Mouse (Mus musculus) granulocyte monocyte progenitor cell, adult 5-6 weeks (primary cell): ENCODE results near the gene Ing5. TPM values are rescaled to one million over a fixed set of nuclear protein-coding genes. Genes with fewer than 3 reads are reported as not detected.
A peak's percentile ranks its signal among the peaks of the same experiment; 100 is the strongest.
"Not testable (repeated sequence)": the region's sequence is repeated elsewhere in the genome, so short reads cannot be mapped to it uniquely, and the experiment has no call there.

ENCODE experiments used
- ATAC-seq: replicated peaks from 2 replicates; pipeline ENCODE4 v1.8.0; 2016; ENCODE audit warnings: mild to moderate bottlenecking, moderate TSS enrichment, inconsistent platforms; ENCODE audit not compliant: poor library complexity, severe bottlenecking
- total RNA-seq, 2 experiments: library from RNA; stranded (forward) in 1 of 2; stranded (reverse) in 1 of 2; fragments of 200-712, 200-1000 nt in 1 of 2; fragments of >200 nt in 1 of 2; fragmentation: Nextera tagmentation in 1 of 2; gene quantifications; 2 replicates each; pipeline ENCODE4 v1.2.3; 2014 to 2017

Ing5 gene
- total RNA-seq, 2 experiments from 2014 or later: 9.5 to 27.1 TPM

DNA sequence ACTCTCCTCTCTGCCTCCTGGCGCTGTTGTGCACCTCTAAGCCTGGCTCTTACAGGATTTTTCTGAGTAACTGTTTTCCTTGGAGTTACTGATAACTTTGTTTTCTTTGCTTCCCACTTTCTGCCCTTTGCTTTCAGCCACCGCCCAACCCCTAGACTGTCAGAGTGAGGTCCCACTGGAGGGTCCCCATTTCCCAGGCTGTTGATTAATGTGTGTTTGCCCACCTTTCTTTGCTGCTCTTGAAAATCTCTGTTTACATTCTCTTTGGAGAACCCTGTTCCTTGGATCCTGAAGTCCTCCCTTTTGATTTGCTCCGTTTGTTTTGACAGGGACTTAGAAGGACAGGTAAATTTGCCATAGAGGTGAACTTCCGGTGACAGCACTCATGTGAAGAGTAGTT, 5.1 kb downstream of the Ing5 start:
- ATAC-seq: no peak

DNA sequence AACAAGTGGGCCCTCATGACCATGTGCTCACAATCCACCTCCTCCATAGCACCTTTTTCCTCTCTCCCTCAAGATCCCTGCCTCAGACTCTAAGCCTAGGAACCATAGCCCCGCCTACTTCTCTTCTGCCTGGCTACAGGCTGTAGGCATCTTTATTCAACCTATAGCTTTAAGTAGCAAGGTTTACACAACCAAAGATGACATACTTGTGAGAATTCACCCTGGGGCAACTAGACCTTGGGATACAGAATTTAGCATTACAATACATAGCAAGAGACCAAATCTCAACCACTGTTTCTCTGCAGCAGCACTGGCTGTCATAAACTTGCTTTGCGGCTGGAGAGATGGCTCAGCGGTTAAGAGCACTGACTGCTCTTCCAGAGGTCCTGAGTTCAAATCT, 6.2 kb downstream of the Ing5 start:
- no peak for ATAC-seq

DNA sequence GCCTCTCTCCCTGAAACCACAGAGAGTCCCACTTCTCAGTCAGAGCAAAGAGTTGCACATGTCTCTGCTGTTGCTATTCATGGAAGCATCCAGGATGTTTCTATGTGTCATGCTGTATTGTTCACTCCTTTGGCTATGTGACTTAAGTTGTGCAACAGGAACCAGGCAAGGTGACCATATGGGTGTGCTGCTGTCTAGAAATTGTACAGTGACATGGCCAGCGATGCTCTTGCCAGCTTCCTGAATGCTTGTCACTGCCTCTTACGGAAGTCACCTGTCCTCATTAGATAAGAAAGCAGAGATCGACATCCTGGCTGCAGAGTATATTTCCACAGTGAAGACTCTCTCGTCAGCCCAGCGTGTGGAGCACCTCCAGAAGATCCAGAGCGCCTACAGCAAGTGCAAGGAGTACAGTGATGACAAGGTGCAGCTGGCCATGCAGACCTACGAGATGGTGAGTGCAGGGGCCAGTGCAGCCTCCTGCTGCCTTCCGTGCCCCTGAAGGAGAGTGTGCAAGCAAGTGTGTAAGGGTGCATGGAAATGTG, 7.8 kb downstream of the Ing5 start:
- peak; percentile 33; the same call in 1 of the 2 replicates for ATAC-seq

DNA sequence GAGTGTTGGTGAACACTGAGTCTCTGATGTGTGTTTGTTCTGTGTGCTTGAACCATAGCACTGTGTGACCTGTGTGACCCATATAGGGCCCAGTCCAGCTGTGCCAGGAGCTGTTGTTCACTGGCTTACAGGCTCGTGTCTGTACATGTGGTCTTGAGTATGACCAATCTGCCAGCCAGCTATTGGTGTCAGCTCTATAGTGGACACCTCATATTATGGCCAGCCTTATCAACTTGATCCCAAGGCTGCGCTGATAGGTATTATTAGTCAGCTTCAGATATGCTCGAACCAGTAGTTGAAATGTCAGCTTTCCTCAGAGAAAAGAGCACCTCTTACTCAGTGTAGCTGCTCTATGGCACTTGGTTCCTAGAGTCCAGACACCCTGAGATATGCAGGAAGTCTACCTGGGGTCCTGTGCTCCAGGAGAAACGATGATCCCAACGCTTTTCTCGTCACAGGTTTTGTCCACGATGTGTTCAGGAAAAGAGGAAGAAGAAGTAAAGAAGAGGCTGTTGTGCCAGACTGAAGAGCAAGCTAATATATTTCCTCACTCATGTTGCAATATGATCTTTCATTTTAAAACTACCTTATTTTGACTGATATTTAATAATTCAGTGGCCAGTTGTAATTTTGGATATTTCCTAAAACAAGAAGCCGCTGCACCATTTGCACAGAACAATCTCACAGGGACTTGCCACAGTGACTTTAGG, 14.2 kb downstream of the Ing5 start:
- ATAC-seq: peak; percentile 84

DNA sequence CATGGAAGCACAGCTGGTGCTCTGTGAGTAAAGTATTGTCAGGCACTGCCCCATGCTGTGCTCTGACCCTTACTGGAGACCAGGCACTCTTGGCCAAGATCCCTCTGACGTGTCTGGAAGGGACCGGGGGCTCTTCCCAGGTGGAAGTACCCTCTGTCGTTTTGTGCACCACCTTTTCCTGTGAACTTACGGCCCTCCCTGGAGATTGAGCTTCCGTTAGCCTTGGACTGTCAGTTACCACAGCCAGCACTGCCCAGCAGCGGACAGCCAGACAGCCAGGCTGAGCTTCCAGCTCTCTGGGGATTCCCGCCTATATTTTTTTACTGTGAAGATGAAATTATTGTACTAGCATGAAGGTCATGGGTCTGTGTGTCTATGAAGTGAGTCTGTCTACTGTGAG, 15.0 kb downstream of the Ing5 start:
- peak; percentile 4; the same call in 1 of the 2 replicates for ATAC-seq

DNA sequence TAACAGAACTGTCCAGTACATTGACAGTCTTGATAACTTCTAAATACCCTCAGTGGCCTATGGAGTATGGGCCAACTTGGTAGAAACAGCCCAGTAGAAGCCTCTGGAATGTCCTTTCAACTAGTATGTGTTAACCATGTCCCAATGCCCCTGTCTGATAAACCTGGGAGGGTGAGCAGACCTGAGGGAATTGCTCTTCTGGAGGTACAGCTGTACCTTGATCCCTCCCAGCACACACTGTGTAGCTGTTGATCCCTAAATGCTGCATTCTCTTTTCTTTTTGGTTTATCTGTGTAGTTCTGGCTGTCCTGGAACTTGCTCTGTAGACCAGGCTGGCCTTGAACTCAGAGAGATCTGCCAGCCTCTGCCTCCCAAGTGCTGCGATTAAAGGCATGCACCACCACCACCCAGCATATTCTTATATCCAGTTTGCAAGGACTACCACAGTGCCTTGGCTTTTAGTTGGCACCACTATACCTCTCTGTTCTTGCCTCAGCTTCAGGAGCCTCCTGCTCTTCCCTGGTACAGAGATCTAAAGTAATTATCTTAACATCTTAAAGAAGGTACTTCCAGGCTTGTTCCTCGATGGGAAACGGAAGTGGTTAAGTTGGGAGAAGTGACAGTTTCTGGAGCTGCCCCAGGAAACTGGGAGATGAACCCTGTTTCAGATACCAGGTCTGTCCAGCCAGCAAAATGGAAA, 20.2 kb downstream of the Ing5 start:
- ATAC-seq: no peak

DNA sequence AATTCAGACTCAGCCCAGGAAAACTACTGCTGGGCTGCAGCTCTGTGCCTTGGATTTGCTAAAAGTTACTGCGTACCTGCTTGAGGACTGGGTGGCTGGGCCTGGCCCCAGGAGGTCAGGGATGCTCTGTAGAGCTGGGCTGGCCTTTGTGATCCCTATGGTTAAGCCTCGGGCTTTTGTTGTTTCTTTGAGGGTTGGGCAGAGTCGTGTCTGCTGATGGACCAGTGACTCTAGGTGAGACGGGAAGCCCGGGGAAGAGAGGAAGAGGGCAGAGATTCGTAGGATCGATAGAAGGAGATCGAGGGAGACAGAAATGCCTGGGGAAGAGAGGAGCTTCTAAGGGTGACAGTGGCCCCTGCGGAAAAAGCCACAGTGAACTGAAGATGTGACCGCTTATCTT, 20.8 kb downstream of the Ing5 start, which contains the start of gene D2hgdh:
Gene D2hgdh (plus strand): TSS at position 301 of the 400 bp plus-strand sequence.
- ATAC-seq: 0 out of 2 replicates have a peak, but pooled peaks have one; percentile 1

DNA sequence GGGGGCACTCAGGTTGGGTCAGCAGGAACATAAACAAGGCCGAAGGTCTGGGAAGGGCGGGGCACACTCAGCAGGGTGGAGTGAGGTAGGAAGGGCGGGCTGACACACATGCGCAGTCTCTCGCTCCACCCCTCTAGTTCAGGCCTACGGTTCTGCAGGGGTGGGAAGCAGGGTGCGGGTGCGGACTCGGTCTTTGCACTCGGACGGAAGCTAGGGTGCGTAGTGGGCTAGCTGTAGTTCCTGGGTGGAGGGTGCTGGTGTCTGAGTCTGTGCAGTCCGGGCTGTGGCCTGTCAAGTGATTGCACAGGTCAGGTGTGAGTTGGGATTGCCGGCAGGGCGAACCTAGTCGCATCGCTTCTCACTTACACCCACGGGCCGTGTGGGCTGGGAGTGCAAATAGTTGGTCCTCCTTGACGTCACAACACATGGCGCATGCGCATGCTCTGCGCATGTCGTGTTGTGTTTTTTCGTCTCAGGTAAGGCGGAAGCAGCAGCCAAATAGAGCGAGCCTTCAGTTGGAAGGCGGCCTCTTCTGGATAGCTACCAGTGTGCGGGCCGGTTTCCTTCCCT, 21.4 kb downstream of the Ing5 start:
- ATAC-seq: peak; percentile 84

DNA sequence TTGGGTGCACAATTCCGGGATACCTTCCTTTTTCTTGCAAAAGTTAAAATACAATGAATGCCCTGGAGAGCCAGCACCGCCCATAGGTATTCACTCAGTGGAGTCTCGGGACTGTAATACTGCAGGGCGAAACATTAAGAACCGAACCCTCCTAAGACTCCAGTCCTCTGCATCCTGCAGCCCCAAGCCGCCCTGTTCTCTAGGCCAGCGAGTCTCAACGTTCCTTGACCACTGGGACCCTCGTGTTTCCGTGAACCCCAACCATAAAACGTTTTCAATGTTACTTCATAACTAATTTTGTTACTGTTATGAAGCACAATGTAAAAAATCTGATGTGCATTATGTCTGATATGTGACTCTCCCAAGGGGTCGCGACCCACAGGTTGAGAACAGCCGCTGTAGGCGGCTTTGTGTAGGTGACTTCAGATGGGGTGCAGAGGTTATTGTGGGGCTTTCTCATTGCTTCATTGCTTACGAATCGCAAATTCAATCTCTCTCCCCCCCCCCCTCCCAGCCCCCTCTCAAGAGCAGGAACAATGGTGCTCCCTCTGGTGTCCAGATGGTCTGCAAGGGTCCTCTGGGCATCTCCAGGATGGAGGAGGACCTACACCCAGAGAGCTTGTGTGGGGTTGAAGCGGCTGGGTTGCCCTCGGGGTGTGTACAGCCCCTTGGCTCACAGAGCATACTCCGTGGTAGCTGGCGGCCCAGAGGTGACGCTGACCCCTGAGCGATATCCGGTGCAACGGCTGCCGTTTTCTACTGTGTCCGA, 22.2 kb downstream of the Ing5 start:
- no peak for ATAC-seq

DNA sequence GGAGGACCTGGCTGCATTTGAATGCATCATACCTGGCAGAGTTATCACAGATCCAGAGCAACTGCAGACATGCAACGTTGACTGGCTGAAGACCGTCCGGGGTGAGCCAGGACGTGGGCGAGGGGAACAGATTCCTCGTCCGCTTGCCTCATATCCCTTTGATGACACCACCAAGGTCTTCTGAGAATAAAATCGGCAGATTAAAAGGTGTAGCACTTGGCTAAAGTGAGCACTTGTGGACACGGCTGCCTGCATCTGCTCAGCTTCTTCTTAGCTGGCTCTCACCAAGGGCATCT, 22.7 kb downstream of the Ing5 start:
- no peak for ATAC-seq

DNA sequence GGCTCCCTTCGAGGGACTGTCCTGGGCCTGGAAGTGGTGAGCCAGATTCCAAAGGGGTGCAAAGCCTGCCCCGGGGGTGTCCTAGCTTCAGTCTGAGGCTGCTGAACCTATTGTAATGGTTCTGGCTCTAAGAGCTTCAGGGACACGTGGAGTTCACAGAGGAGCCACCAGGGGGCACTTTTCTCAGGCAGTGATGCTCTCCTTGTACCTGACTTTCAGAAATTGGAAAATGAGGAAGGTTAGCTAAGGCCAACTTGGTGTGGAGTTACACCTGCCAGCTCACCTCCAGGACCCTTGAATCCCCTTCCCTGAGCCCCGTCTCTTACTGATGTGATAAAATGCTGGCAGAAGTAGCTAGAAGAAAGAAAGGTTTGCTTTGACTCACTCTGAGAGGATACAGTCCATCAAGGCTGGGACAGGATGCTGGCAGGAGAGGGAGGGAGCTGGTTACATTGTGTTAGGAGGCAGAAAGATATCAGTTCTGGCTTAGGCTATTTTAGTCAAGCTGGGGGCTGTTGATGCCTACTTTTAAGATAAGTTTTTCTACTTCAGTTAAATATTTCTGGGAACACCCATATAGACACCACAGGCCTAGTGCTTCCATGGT, 29.1 kb downstream of the Ing5 start:
- peak; percentile 90 for ATAC-seq

DNA sequence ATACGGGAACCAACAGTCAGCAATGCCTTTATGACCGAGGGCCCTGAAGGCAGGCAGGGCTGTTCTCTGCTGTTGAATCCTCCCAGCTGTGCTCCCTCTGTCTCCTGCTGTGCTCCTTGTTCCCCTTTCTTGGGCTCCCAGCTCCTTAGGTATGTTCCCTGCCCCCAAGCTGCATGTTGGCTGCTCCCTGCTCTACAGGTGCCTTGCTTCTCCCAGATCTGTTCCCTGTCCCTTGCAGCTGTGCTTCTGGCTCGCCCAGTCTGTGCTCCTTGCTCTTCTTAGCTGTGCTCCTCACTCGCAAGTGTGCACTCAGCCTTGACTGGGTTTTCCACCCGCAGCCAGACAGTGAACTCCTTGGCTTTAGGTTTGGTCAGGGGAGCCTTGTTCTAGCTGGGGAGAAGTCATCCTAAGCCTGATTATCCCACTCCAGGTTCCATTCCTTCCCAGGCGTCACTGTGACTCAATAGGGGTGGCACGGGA, 30.9 kb downstream of the Ing5 start:
- no peak for ATAC-seq

DNA sequence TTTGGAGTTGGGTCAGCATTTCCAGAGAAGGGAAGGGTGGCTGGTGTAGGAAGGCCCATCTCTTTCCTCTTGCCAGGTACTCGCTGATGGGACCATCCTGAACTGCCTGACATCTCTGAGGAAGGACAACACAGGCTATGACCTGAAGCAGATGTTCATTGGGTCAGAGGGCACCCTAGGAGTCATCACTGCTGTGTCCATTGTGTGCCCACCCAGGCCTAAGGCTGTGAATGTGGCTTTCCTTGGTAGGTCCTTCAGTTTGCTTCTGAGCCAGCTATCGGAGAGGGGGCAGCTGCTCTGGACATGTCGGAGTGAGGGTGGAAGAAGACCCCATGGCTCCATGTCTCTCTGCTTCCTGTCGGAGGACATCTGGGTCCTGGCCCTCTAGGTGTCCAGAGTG, 31.4 kb downstream of the Ing5 start:
- no peak for ATAC-seq

DNA sequence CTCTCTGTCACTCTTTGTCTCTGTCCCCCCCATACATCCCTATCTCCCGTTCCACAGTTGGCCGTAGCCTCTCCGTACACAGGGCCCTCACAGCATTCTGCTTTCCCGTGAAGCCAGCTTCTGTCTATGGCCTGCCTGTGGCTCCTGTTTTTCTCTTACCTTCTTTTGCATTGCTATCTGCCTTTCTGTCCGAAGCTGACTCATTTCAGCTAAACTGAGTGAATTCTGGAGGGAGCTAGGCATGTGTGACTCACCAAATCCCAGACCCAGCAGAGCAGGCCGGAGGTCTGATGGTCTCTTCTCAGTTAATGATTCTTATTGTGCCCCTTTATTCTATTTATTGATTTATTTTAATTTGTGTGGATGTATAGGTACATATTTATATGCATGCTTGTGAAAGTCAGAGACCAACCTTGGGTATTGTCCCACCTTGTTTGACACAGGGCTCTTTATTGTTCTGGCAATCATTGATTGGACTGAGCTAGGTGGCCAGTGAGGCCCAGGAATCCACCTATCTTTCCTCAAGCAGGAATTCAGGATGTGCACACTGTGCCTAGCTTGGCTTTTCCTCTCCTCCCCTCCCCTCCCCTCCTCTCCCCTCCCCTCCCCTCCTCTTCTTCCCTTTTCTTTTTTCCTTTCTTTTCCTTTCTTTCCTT, 32.2 kb downstream of the Ing5 start:
- no peak for ATAC-seq

DNA sequence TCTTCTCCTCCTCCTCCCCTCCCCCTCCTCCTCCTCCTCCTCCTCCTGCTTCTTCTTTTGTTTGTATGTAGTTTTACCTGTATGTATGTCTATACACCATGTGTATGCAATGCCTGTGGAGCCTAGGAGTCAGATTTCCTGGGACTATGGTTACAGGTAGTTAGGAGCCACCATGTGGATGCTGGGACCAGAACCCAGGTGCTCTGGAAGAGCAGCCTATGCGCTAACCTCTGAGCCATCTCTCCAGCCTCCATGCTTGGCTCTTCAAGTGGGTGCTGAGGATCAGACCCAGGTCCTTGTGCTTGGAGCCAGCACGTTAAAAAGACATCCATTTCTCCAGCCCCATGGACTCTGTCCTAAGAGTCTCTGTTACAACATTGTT, 32.8 kb downstream of the Ing5 start:
- ATAC-seq: no peak

DNA sequence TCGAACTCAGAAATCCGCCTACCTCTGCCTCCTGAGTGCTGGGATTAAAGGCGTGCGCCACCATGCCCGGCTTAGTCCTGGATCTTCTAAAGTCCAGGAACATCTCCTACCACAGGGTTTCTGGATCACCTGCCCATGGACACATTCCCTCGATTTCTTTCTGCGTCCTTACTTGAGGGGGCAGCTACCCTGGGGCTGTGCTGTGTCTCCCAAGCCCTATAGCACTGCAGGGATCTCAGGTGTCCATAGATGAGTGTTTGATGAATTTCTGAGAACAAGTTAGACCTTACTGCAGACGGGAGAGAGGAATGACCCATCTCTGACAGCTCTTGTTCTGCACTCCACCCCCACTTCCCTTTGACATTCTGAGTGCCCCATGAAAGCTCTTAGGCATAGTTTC, 33.6 kb downstream of the Ing5 start:
- ATAC-seq: no peak

DNA sequence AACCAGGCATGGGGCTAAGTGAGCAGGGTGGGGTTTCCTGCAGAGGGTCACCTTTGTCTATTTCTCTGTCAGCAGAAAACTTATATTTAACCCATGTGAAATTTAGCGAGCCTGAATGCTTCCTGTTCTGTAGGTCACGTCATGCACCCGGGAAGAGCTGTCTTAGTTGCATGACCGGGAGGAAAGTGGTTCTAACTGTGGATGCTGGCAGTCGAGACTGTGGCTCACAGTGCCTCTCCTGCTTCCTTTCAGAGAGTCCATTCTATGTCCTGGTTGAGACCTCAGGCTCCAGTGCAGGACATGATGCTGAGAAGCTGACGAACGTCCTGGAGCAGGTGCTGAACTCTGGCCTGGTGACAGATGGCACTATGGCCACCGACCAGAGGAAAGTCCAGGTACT, 34.8 kb downstream of the Ing5 start:
- not testable (repeated sequence) for ATAC-seq

DNA sequence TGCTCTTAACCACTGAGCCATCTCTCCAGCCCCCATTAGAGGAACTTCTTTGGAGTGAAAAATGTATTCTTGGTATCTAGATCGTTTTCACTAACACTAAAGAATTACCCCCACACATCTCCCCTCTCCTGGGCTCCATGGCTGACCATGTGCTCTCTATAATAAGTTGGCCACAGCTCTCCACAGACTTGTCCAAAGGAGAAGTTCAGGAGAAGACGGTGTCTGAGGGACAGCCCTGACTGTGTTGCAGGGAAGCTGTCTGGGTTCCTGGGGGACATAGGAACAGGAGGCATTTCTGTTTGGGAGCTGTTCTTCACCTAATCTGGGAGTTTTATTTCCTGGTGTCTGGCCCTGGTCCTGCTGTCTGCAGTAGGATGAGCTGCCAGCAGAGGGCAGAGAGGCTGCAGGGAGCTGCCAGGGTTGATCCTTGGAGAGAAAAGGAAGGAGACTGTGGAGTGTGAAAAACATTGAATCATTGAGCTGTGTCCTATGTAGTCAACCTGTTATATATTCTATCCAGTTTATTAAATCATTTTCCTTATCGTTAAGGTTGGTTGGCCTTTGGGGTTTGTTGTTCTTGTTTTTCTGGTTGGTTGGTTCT, 42.1 kb downstream of the Ing5 start:
- ATAC-seq: peak; percentile 97

DNA sequence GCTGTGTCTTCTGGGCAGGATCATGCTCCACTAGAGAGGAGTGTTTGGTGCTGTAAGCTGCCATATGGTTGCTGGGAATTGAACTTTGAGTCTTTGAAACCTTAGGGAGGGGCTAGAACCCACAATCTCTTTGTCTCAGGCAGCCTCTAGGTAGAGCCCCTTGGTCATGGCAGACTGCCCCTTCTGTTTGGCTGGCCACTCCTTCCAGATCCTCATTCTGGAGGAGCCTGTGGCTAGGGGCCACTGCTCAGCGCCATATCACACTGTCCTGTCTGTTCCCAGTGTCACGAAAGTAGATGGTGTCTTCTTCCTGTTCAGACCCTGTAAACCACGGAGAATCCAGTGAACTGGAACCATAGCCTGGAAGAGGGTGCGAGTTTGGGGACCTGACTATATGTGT, 52.0 kb downstream of the Ing5 start:
- peak; percentile 50 for ATAC-seq
